Mouse (Mus musculus) WW6 (cell line): Measurements from ENCODE around the gene Il10.

ENCODE experiments used
- DNase-seq: peaks from one replicate; pipeline ENCODE4 v3.0.0-alpha.2; 2013; ENCODE audit warnings: low read depth, low spot score

Gene Il10

DNA sequence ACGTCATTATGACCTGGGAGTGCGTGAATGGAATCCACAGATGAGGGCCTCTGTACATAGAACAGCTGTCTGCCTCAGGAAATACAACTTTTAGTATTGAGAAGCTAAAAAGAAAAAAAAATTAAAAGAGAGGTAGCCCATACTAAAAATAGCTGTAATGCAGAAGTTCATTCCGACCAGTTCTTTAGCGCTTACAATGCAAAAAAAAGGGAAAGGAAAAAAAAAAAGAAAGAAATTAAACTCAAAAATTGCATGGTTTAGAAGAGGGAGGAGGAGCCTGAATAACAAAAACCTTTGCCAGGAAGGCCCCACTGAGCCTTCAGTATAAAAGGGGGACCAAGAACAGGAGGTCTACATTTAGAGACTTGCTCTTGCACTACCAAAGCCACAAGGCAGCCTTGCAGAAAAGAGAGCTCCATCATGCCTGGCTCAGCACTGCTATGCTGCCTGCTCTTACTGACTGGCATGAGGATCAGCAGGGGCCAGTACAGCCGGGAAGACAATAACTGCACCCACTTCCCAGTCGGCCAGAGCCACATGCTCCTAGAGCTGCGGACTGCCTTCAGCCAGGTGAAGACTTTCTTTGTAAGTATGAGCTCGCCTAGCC lies at the start of gene Il10:
Gene Il10, plus strand, starts transcription at position 354 of the 607 bp plus-strand sequence.
- no peak for DNase-seq

DNA sequence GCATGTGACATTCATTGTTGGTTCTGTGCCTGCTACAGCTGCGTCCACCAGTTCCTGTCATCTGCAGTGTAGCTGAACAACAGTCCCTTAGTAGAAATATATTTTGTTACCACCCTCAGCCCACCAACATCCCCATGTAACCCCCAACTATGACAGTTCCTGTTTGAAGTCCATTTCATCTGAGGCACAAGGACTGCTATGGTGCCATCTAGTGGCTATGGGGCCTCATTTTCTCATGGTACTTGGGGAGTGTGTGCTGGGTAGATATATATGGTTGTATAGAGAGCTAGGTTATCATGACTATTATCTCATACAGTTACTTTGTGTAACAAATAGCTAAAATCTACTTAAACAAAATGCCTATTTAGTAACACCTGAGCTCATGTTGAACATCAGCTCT lies 40.2 kb upstream of the Il10 start:
- DNase-seq = no peak

- DNase-seq = no peak
Measured at GRCm38 (mm10) chr1:130984441-130984840, 35.2 kb upstream of the Il10 start.

DNA sequence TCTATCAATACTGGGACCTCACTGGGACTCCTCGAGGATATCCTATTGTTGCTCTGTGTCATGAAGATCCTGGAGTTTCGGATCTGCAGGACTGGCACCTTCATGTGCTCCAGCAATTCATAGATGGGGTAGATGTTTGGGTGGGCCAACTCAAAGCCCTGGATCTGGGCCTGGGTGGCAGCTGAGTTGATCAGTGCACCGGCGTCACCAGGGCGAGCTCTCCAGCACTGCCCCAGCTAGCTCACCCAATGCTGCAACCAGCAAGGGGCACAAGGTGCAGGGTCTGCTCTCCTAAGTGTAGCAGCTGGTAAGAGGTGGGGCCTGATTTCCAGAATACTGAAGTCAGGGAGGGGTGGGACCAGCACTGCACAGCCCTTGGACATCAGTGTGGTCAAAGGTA lies 32.6 kb upstream of the Il10 start:
- DNase-seq = no peak

DNA sequence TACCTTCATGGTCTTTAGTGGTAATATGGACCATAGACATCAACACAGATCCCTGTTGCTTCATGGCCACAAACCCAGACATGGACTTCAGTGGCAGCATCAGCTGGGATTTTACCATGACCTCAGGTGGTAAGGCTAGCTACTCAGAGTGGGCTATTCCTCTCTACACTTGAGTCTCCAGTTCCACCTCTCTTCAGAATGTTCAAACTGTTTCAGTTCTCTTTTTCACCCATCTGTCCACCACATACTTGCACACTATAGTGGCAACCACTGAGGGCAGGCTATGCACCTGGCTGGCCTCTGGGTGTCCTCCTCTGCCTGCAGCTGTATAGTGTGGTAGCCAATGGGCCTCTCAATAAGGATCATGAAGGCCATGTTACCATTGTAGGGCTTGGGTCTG lies 32.2 kb upstream of the Il10 start:
- no peak for DNase-seq

DNA sequence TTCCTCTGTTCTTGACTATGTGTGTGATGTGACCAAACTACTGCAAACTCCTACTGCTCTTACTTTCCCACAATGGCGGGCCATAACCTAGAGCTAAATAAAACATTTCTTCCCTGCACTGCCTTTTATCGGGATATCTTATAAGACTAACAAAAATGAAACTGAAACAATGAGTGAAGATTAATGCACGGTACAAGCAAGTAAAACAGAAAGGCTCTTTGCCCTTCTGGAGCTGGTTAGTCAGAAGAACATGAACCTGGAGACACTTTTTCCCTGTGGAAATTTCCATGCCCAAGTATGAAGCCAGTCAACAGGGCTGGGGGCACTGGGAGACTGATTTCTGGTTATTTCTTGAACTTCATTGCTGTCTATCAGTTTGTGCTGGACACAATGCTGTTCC lies 30.3 kb upstream of the Il10 start:
- no peak for DNase-seq

- DNase-seq = no peak
Measured at GRCm38 (mm10) chr1:130990448-130990847, 29.2 kb upstream of the Il10 start.

GRCm38 (mm10) chr1:130993574-130994154 lies 26.0 kb upstream of the Il10 start:
- DNase-seq = no peak

- no peak for DNase-seq
Measured at GRCm38 (mm10) chr1:130995515-130995914, 24.1 kb upstream of the Il10 start.

GRCm38 (mm10) chr1:130996356-130996755 lies 23.3 kb upstream of the Il10 start:
- no peak for DNase-seq

DNA sequence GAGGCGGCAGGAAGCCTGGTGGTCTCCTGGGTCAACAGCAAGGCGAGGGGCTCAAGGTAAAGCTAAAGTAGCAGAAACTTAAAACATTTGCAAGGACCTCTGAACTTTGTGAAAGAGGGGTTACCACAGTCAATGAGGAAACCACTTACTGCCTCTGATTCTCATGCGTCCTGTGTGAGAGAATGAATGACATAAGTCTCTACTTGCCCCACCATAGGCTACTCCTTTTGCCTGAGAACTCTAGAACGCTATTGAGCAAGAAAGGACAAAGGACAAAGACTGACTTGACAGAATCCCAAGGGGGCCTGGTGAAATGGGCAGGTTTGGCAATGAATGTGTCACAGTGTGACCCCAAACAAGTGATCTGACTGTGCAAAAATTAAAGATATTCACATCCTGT lies 22.2 kb upstream of the Il10 start:
- DNase-seq = no peak

DNA sequence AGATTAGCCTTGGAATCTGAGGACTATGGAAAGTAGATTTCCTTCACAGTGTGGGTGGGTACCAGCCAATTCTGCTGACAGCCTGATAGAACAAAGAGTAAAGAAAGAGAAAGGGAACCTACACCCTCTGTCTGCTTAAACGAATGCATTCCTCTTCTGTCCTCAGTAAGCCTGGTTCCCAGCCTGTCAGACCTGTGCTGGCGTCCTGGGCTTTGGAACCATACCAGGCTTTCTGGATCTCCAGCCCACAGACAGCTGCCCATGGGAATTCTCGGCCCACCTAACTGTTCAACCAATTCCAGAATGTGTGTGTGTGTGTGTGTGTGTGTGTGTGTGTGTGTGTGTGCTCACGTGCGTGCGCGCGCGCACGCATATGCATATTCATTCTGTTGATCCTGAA lies 21.3 kb upstream of the Il10 start:
- DNase-seq = no peak

DNA sequence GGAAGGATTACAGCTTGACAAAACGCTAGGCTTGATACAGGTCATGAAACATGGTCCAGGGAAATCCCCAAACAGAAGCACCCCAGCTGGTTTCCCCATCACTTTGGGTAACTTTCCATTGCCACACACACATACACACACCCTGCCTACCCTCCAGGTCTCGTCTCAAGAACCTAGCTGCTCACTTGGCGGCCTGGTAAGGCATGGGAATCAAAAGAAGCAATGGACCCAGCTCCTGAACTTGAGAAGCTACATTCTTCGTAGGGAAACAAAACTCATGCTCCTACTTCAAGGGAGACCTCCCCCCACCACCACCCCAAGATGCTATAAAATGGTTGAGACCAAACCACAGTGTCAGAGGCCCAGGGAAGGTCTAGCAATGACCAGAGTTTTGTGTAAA lies 19.9 kb upstream of the Il10 start:
- no peak for DNase-seq

- DNase-seq = no peak
Measured at GRCm38 (mm10) chr1:131000296-131000695, 19.3 kb upstream of the Il10 start.

DNA sequence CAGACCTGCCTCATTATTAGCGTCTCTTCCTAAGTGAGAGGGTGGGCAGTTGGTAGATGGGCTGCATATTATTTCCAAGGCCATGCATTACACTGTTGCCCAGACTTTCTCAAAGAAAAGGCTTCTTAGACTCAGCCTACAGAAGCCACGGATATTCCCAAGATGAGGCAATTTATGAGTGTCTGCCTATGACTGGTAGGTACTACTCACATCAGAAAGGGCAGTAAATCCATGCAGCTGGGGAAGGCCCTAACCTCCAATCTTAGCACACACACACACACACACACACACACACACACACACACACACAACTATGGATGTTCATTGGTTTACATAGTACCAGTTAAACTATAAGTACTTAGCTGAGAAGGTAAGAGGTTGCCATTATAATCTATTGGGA lies 17.1 kb upstream of the Il10 start:
- no peak for DNase-seq

DNA sequence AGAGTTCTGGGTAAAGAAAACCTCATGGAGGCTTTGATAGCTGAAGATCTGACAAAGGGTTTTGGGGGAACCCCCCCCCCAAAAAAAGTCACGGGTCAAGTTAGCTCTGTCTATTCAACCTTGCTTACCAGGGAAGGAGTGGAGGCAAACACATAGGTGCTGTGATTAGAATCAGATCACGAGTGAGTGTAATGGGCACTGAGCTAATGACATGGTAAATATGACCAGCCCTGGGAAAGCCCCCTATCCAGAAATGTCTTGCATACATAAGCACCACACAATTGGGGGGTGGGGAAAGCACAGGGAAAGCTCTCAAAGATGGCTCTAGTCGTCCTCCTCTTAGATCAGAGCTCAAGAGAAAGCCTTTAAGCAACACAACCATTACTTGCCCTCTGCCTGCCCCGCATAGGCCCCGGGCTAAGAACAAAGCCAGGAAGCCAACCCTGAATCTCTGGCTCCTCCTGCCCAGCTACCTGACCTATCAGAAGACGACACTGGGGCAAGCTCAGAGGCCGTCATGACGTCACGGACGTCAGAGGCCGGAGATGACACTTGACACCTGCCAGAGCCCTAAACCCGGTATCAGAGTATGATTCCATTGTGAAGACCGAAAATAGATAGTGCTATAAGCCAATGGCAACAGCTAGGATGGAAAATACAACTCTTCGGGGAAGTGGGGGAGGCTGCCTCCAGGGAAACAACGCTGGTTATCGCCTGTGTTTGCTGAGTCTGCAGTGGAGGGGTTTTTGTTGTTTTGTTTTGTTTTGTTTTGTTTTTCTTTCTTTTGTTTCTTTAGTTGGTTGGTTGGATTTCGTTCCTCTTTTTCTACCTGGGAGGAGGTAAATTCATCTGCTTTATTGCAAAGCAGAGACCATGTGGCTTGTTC lies 16.4 kb upstream of the Il10 start:
- DNase-seq = no peak

GRCm38 (mm10) chr1:131006069-131006468 lies 13.6 kb upstream of the Il10 start:
- DNase-seq = no peak

- DNase-seq = no peak
Measured at GRCm38 (mm10) chr1:131010201-131011153, 9.2 kb upstream of the Il10 start.

GRCm38 (mm10) chr1:131012494-131012893 lies 7.2 kb upstream of the Il10 start:
- DNase-seq = no peak

GRCm38 (mm10) chr1:131013926-131014325 lies 5.7 kb upstream of the Il10 start:
- DNase-seq = no peak

DNA sequence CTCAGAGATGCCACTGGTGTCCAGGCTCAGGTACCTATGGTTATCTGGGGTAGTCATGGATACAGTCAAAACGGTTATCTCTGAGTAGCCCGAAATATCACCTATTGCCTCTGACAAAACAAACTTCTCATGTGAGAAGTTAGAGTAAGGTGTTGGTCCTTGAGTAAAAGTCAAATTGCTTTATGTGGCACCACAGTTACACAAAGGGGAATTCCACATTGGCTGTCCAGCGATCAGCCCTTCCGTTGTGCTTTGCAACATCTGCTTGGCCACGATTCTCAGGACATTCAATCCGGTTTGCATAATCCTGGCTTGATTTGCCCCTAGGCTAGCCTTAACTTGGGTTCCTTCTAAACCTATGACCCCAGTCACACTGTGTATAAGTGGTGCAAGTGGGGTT lies 4.4 kb upstream of the Il10 start:
- no peak for DNase-seq

GRCm38 (mm10) chr1:131015879-131016278 lies 3.8 kb upstream of the Il10 start:
- DNase-seq = no peak
